Comparison of ENCODE assay signal across 7 mouse cellular contexts in the genomic region with DNA sequence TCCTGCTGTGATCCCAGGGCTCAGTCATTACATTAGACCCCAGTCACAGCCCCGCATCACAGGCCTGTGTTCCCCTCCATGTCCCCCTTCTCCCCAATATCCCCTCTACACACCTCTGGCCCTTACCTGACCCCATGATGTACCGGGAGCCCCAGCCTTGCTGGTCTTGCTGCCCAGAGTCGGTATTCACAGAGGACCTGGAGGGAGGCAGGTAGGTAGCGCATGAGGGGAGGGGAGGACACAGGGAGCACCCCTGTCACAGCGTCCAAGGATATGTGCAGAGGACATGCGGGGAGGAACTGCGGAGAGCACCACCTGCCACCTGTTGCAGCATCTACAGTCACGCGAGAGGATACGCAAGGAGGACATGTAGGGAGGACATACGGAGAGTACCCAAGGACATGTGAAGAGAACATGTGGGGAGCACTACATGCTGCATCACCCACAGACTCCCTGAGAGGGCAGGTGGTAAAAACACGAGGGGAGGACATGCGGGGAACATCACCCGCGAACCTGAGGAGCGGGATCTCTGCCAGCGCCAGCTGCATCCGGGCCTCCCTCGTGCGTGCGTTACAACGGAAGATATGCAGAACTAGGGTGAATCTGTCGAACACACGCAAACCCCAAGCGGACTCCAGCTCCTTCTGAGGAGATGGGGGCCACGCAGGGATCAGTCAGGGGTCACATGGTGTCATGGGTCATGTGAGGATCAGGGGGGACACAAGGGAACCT. TPM values are rescaled to one million over a fixed set of nuclear protein-coding genes. Genes with fewer than 3 reads are reported as not detected.
DNase-seq lines count a peak whose midpoint lies in the region; ATAC-seq and TF ChIP-seq lines count a peak whose summit lies in the region.

No protein-coding gene starts in this region.

- peak overlapping the region; percentile 76 for H3K4me3 ChIP-seq in kidney, postnatal 0 days (replicated peaks; ENCODE audit: low read depth, low read length)
- H3K4me3 ChIP-seq in forebrain, embryonic 14.5 days (ENCODE audit: low read depth, low read length): peak overlapping the region; percentile 81
- peak overlapping the region; percentile 77 for H3K4me3 ChIP-seq in limb, embryonic 13.5 days

- 0 out of 2 replicates have a peak, but pooled peaks cover 11% of the 10 kb centered on the region for H3K4me1 ChIP-seq in kidney, postnatal 0 days (replicated peaks; ENCODE audit: insufficient read depth, low read length)
- peaks cover 10% of the 10 kb centered on the region for H3K4me1 ChIP-seq in forebrain, embryonic 14.5 days (ENCODE audit: control insufficient read depth, insufficient read depth, low read length)
- H3K4me1 ChIP-seq in limb, embryonic 13.5 days: peaks cover 25% of the 10 kb centered on the region

- WGBS in kidney, postnatal 0 days: 95% methylated on average over 26 of the region's 26 CpGs
- WGBS in forebrain, embryonic 14.5 days: 95% methylated on average over 26 of the region's 26 CpGs
- 93% methylated on average over 26 of the region's 26 CpGs for WGBS in limb, embryonic 13.5 days

- H3K9me3 ChIP-seq in kidney, postnatal 0 days (replicated peaks; ENCODE audit: low read length): no peaks in the 10 kb centered on the region
- H3K9me3 ChIP-seq in forebrain, embryonic 14.5 days (replicated peaks; ENCODE audit: control insufficient read depth, low read length): no peaks in the 10 kb centered on the region
- 0 out of 2 replicates have a peak, but pooled peaks cover 5% of the 10 kb centered on the region for H3K9me3 ChIP-seq in limb, embryonic 13.5 days

- H3K27ac ChIP-seq in kidney, postnatal 0 days: no peak overlapping the region
- no peak overlapping the region for H3K27ac ChIP-seq in forebrain, embryonic 14.5 days (ENCODE audit: low read depth, low read length)
- no peak overlapping the region for H3K27ac ChIP-seq in limb, embryonic 13.5 days

- DNase-seq in kidney, postnatal 0 days (ENCODE audit: low spot score): no peak
- no peak for DNase-seq in kidney, adult 11 months
- DNase-seq in cerebellum, adult 8-10 months: peak; percentile 26
- DNase-seq in forebrain, embryonic 14.5 days (ENCODE audit: low spot score): no peak
- peak; percentile 37 for DNase-seq in right cerebral cortex, postnatal 14 days
- DNase-seq in gastrocnemius, adult 8-10 months (ENCODE audit: low spot score in 2 of 2): no peak

- no peak for TF ChIP-seq CTCF in kidney, postnatal 0 days (IDR thresholded peaks at IDR 0.05; ENCODE audit: low read depth)

- H3K4me2 ChIP-seq in kidney, postnatal 0 days (ENCODE audit: low read length): peak overlapping the region; percentile 84
- peak overlapping the region; percentile 90 for H3K4me2 ChIP-seq in forebrain, embryonic 14.5 days (ENCODE audit: low read length)
- peak overlapping the region; percentile 92 for H3K4me2 ChIP-seq in limb, embryonic 13.5 days (replicated peaks)

- peak overlapping the region; percentile 93; the same call in 1 of the 2 replicates for H3K9ac ChIP-seq in kidney, postnatal 0 days (ENCODE audit: low read depth, low read length)
- H3K9ac ChIP-seq in forebrain, embryonic 14.5 days (ENCODE audit: low read length): no peak overlapping the region; the same call in 1 of the 2 replicates
- H3K9ac ChIP-seq in limb, embryonic 13.5 days: peak overlapping the region; percentile 83; the same call in 1 of the 2 replicates

- H3K36me3 ChIP-seq in kidney, postnatal 0 days (ENCODE audit: insufficient read depth, low read length): peaks cover 30% of the 10 kb centered on the region
- peaks cover 41% of the 10 kb centered on the region for H3K36me3 ChIP-seq in forebrain, embryonic 14.5 days (ENCODE audit: control insufficient read depth, insufficient read depth, low read length)
- H3K36me3 ChIP-seq in limb, embryonic 13.5 days: peaks cover 46% of the 10 kb centered on the region

- H3K27me3 ChIP-seq in kidney, postnatal 0 days (ENCODE audit: insufficient read depth, low read length): no peaks in the 10 kb centered on the region
- no peaks in the 10 kb centered on the region for H3K27me3 ChIP-seq in forebrain, embryonic 14.5 days (replicated peaks; ENCODE audit: control insufficient read depth, insufficient read depth, low read length)
- H3K27me3 ChIP-seq in limb, embryonic 13.5 days: peaks cover 8% of the 10 kb centered on the region

- ATAC-seq in kidney, postnatal 0 days (replicated peaks; ENCODE audit: low FRiP score, low read depth): no peak
- ATAC-seq in forebrain, embryonic 14.5 days: no peak
- no peak for ATAC-seq in limb, embryonic 13.5 days (ENCODE audit: low FRiP score, low read depth)

RNA-seq across cellular contexts. Expression of gene Gtpbp6, which starts 1.7 kb away (rescaled TPM):
- polyA plus RNA-seq in kidney, postnatal 0 days (2015; fragmentation: Nextera tagmentation; extraction: Ambion mirVana): 26.4 and 28.3 TPM in 2 replicates
- polyA plus RNA-seq in forebrain, embryonic 14.5 days (2014; fragmentation: Nextera tagmentation; extraction: Ambion mirVana): 46.5 TPM in 2 replicates
- 33.6 and 33.7 TPM in 2 replicates for polyA plus RNA-seq in limb, embryonic 13.5 days (2015; fragmentation: Nextera tagmentation; extraction: Ambion mirVana)
- total RNA-seq in gastrocnemius, adult 8-10 months (2022): 10 to 100 TPM; 10.9 to 20.6 (median 13.5) TPM

RNA-seq across cellular contexts. Expression of gene Zfp605, which starts 3.6 kb away (rescaled TPM):
- polyA plus RNA-seq in kidney, postnatal 0 days (2015; fragmentation: Nextera tagmentation; extraction: Ambion mirVana): 4.8 and 4.9 TPM in 2 replicates
- 15.1 and 16.9 TPM in 2 replicates for polyA plus RNA-seq in forebrain, embryonic 14.5 days (2014; fragmentation: Nextera tagmentation; extraction: Ambion mirVana)
- polyA plus RNA-seq in limb, embryonic 13.5 days (2015; fragmentation: Nextera tagmentation; extraction: Ambion mirVana): 5.3 and 5.7 TPM in 2 replicates
- total RNA-seq in gastrocnemius, adult 8-10 months (2022): 1 to 10 TPM; 3.5 to 5.4 (median 4.3) TPM

RNA-seq across cellular contexts. Expression of gene Plcxd1, which starts 6.5 kb away (rescaled TPM):
- polyA plus RNA-seq in kidney, postnatal 0 days (2015; fragmentation: Nextera tagmentation; extraction: Ambion mirVana): 1.3 and 1.6 TPM in 2 replicates
- 0.69 and 1.1 TPM in 2 replicates for polyA plus RNA-seq in forebrain, embryonic 14.5 days (2014; fragmentation: Nextera tagmentation; extraction: Ambion mirVana)
- 1.6 and 1.9 TPM in 2 replicates for polyA plus RNA-seq in limb, embryonic 13.5 days (2015; fragmentation: Nextera tagmentation; extraction: Ambion mirVana)
- total RNA-seq in gastrocnemius, adult 8-10 months (2022): not detected

RNA-seq across cellular contexts. Expression of gene Gm35315, which starts 12.1 kb away (rescaled TPM):
- 0.91 and 1.0 TPM in 2 replicates for polyA plus RNA-seq in kidney, postnatal 0 days (2015; fragmentation: Nextera tagmentation; extraction: Ambion mirVana)
- 0.51 and 0.57 TPM in 2 replicates for polyA plus RNA-seq in forebrain, embryonic 14.5 days (2014; fragmentation: Nextera tagmentation; extraction: Ambion mirVana)
- 1.0 and 1.1 TPM in 2 replicates for polyA plus RNA-seq in limb, embryonic 13.5 days (2015; fragmentation: Nextera tagmentation; extraction: Ambion mirVana)
- under 1 TPM; 0.27 to 0.49 (median 0.34) TPM for total RNA-seq in gastrocnemius, adult 8-10 months (2022)

RNA-seq across cellular contexts. Expression of gene Chfr, which starts 29.3 kb away (rescaled TPM):
- 29.5 and 30.5 TPM in 2 replicates for polyA plus RNA-seq in kidney, postnatal 0 days (2015; fragmentation: Nextera tagmentation; extraction: Ambion mirVana)
- polyA plus RNA-seq in forebrain, embryonic 14.5 days (2014; fragmentation: Nextera tagmentation; extraction: Ambion mirVana): 82.1 and 82.9 TPM in 2 replicates
- 30.1 and 32.3 TPM in 2 replicates for polyA plus RNA-seq in limb, embryonic 13.5 days (2015; fragmentation: Nextera tagmentation; extraction: Ambion mirVana)
- 10 to 100 TPM in 3 of 4 experiments, 1 to 10 TPM in 1; 9.0 to 12.7 (median 12.0) TPM for total RNA-seq in gastrocnemius, adult 8-10 months (2022)

Comparison
In these comparisons a context has a peak if more than half of its experiments do, and no peak if none do; other contexts are left out.
1. DNase-seq: peak in cerebellum, adult 8-10 months (single experiment) and right cerebral cortex, postnatal 14 days (single experiment); none in kidney, postnatal 0 days (single experiment), kidney, adult 11 months (single experiment), forebrain, embryonic 14.5 days (single experiment) and gastrocnemius, adult 8-10 months (0 of 2).
2. Peak in every context shown above with its lines, with median percentiles within 50 percentile points of each other: H3K4me2 ChIP-seq and H3K4me3 ChIP-seq.